ENCODE assay signal across 8 mouse cellular contexts in the genomic region with DNA sequence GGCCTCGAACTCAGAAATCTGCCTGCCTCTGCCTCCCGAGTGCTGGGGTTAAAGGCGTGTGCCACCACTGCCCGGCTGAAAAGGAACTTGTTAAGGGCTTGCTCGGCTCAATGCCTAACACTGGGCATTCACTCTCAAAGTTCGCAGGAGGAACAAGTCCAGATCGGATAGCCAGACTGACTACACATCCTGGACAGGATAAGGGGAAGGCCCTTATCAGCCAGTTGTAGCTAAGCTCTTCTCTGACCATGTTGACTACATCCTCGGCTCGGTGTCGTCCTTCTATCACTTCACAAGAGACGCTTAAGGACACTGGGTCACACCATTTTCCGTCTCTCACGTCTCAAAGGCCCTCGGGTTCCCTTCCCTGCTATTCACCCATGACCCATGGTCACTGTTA. TPM values are rescaled to one million over a fixed set of nuclear protein-coding genes. Genes with fewer than 3 reads are reported as not detected.
DNase-seq lines count a peak whose midpoint lies in the region; ATAC-seq and TF ChIP-seq lines count a peak whose summit lies in the region.

No protein-coding gene starts in this region.

- WGBS in limb, embryonic 13.5 days: 37% methylated on average over 14 of the region's 14 CpGs
- 16% methylated on average over 14 of the region's 14 CpGs for WGBS in olfactory bulb, adult 2 months

- peaks cover 36% of the 10 kb centered on the region for H3K36me3 ChIP-seq in limb, embryonic 13.5 days

- peak; percentile 14; the same call in 1 of the 2 replicates for TF ChIP-seq POLR2A in embryonic fibroblast, embryonic 13.5 days (IDR thresholded peaks at IDR 0.05; ENCODE audit: low read depth, low read length)
- no peak for TF ChIP-seq POLR2A in olfactory bulb, adult 2 months (IDR thresholded peaks at IDR 0.05; ENCODE audit: insufficient read depth, low read depth, low read length)

- H3K4me3 ChIP-seq in left cerebral cortex, adult 2 months: peak overlapping the region; percentile 97
- H3K4me3 ChIP-seq in embryonic fibroblast, embryonic 13.5 days (ENCODE audit: insufficient read depth, low read length): peak overlapping the region; percentile 83
- peak overlapping the region; percentile 90 for H3K4me3 ChIP-seq in limb, embryonic 13.5 days
- H3K4me3 ChIP-seq in olfactory bulb, adult 2 months (ENCODE audit: insufficient read depth, low read depth, low read length): peak overlapping the region; percentile 67

- DNase-seq in left cerebral cortex, adult 2 months (ENCODE audit: extremely low spot score in 1 of 2, low spot score in 2 of 2): no peak
- DNase-seq in left cerebral cortex, adult 18-20 months (ENCODE audit: low spot score in 2 of 2): no peak
- no peak for DNase-seq in right cerebral cortex, postnatal 14 days
- no peak for DNase-seq in thymus, postnatal 36 days

- intact Hi-C loops in left cerebral cortex, adult 2 months (cut with DNase I): no loop called here

- peak overlapping the region; percentile 97 for H3K27ac ChIP-seq in left cerebral cortex, adult 2 months
- H3K27ac ChIP-seq in embryonic fibroblast, embryonic 13.5 days (ENCODE audit: insufficient read depth, low read length): peak overlapping the region; percentile 16
- peak overlapping the region; percentile 76 for H3K27ac ChIP-seq in limb, embryonic 13.5 days
- peak overlapping the region; percentile 59 for H3K27ac ChIP-seq in olfactory bulb, adult 2 months (ENCODE audit: insufficient read depth, low read depth, low read length)

- H3K4me2 ChIP-seq in limb, embryonic 13.5 days (replicated peaks): peak overlapping the region; percentile 96

- no peak for ATAC-seq in limb, embryonic 13.5 days (ENCODE audit: low FRiP score, low read depth)
- ATAC-seq in cerebellum, adult (ENCODE audit: insufficient number of reproducible peaks, low FRiP score, low TSS enrichment): no peak

- no peaks in the 10 kb centered on the region for H3K9me3 ChIP-seq in limb, embryonic 13.5 days

- no peaks in the 10 kb centered on the region for H3K4me1 ChIP-seq in embryonic fibroblast, embryonic 13.5 days (ENCODE audit: control insufficient read depth, insufficient read depth, low read length)
- H3K4me1 ChIP-seq in limb, embryonic 13.5 days: peaks cover 20% of the 10 kb centered on the region
- H3K4me1 ChIP-seq in olfactory bulb, adult 2 months (ENCODE audit: control insufficient read depth, insufficient read depth, low read length): peaks cover 8% of the 10 kb centered on the region

- TF ChIP-seq CTCF in left cerebral cortex, adult 2 months (IDR thresholded peaks at IDR 0.05): no peak
- TF ChIP-seq CTCF in embryonic fibroblast, embryonic 13.5 days (IDR thresholded peaks at IDR 0.05; ENCODE audit: borderline replicate concordance, insufficient read depth, low read length): no peak
- no peak for TF ChIP-seq CTCF in olfactory bulb, adult 2 months (IDR thresholded peaks at IDR 0.05; ENCODE audit: insufficient read depth, low read depth, low read length)

- H3K27me3 ChIP-seq in limb, embryonic 13.5 days: no peaks in the 10 kb centered on the region

- H3K9ac ChIP-seq in limb, embryonic 13.5 days: peak overlapping the region; percentile 95

RNA-seq across cellular contexts. Expression of gene Oxld1, which starts 0.5 kb away (rescaled TPM):
- 10 to 100 TPM; 13.8 to 15.8 TPM for total RNA-seq in left cerebral cortex, adult 2 months (2021)
- 10 to 100 TPM; 13.0 to 16.4 TPM for total RNA-seq in left cerebral cortex, adult 18-20 months (2021)
- polyA plus RNA-seq in embryonic fibroblast, embryonic 13.5 days (2011; ENCODE audit: insufficient read length, low read depth, missing spikeins): 5.6 TPM in 2 replicates
- 12.2 and 12.4 TPM in 2 replicates for polyA plus RNA-seq in limb, embryonic 13.5 days (2015; fragmentation: Nextera tagmentation; extraction: Ambion mirVana)
- not detected in 2 replicates for polyA plus RNA-seq in olfactory bulb, adult 2 months (2012; ENCODE audit: insufficient read depth, insufficient read length, low replicate concordance, missing spikeins)

RNA-seq across cellular contexts. Expression of gene Ccdc137, which starts 0.5 kb away (rescaled TPM):
- total RNA-seq in left cerebral cortex, adult 2 months (2021): 10 to 100 TPM; 28.4 to 28.5 TPM
- total RNA-seq in left cerebral cortex, adult 18-20 months (2021): 10 to 100 TPM; 26.4 to 29.1 TPM
- 18.9 and 27.3 TPM in 2 replicates for polyA plus RNA-seq in embryonic fibroblast, embryonic 13.5 days (2011; ENCODE audit: insufficient read length, low read depth, missing spikeins)
- polyA plus RNA-seq in limb, embryonic 13.5 days (2015; fragmentation: Nextera tagmentation; extraction: Ambion mirVana): 37.1 and 41.7 TPM in 2 replicates
- not detected in 2 replicates for polyA plus RNA-seq in olfactory bulb, adult 2 months (2012; ENCODE audit: insufficient read depth, insufficient read length, low replicate concordance, missing spikeins)

RNA-seq across cellular contexts. Expression of gene Pde6g, which starts 4.1 kb away (rescaled TPM):
- total RNA-seq in left cerebral cortex, adult 2 months (2021): 1 to 10 TPM in 1 of 2 experiments, under 1 TPM in 1; 0.45 to 1.1 TPM
- under 1 TPM; 0.40 to 0.58 TPM for total RNA-seq in left cerebral cortex, adult 18-20 months (2021)
- not detected in 2 replicates for polyA plus RNA-seq in embryonic fibroblast, embryonic 13.5 days (2011; ENCODE audit: insufficient read length, low read depth, missing spikeins)
- 0.38 and 0.39 TPM in 2 replicates for polyA plus RNA-seq in limb, embryonic 13.5 days (2015; fragmentation: Nextera tagmentation; extraction: Ambion mirVana)
- not detected in 2 replicates for polyA plus RNA-seq in olfactory bulb, adult 2 months (2012; ENCODE audit: insufficient read depth, insufficient read length, low replicate concordance, missing spikeins)

RNA-seq across cellular contexts. Expression of gene Arl16, which starts 10.0 kb away (rescaled TPM):
- total RNA-seq in left cerebral cortex, adult 2 months (2021): 10 to 100 TPM; 47.9 to 51.9 TPM
- total RNA-seq in left cerebral cortex, adult 18-20 months (2021): 10 to 100 TPM; 47.2 to 49.7 TPM
- polyA plus RNA-seq in embryonic fibroblast, embryonic 13.5 days (2011; ENCODE audit: insufficient read length, low read depth, missing spikeins): 24.0 and 30.7 TPM in 2 replicates
- polyA plus RNA-seq in limb, embryonic 13.5 days (2015; fragmentation: Nextera tagmentation; extraction: Ambion mirVana): 65.8 and 67.9 TPM in 2 replicates
- not detected in 2 replicates for polyA plus RNA-seq in olfactory bulb, adult 2 months (2012; ENCODE audit: insufficient read depth, insufficient read length, low replicate concordance, missing spikeins)

RNA-seq across cellular contexts. Expression of gene Tspan10, which starts 14.9 kb away (rescaled TPM):
- 1 to 10 TPM in 1 of 2 experiments, not detected in 1; 3.8 TPM for total RNA-seq in left cerebral cortex, adult 2 months (2021)
- total RNA-seq in left cerebral cortex, adult 18-20 months (2021): 1 to 10 TPM; 1.8 to 3.3 TPM
- not detected in 2 replicates for polyA plus RNA-seq in embryonic fibroblast, embryonic 13.5 days (2011; ENCODE audit: insufficient read length, low read depth, missing spikeins)
- polyA plus RNA-seq in limb, embryonic 13.5 days (2015; fragmentation: Nextera tagmentation; extraction: Ambion mirVana): 0.14 TPM in 1 of 2 replicates, not detected in the other
- not detected in 2 replicates for polyA plus RNA-seq in olfactory bulb, adult 2 months (2012; ENCODE audit: insufficient read depth, insufficient read length, low replicate concordance, missing spikeins)

Comparison
In these comparisons a context has a peak if more than half of its experiments do, and no peak if none do; other contexts are left out.
1. H3K27ac ChIP-seq: peak in every context shown above with its lines; median percentile 97 in left cerebral cortex, adult 2 months; 76 in limb, embryonic 13.5 days; 59 in olfactory bulb, adult 2 months; 16 in embryonic fibroblast, embryonic 13.5 days.
2. RNA of gene Ccdc137, which starts 0.5 kb away (polyA plus RNA-seq): 37.1 to 41.7 TPM in limb, embryonic 13.5 days and 18.9 to 27.3 TPM in embryonic fibroblast, embryonic 13.5 days; not detected in olfactory bulb, adult 2 months; every median in the first group is over 10 times any median in the second.
3. Peak in every context shown above with its lines, with median percentiles within 50 percentile points of each other: H3K4me3 ChIP-seq.